ENCODE assay signal across 9 mouse cellular contexts in the genomic region with DNA sequence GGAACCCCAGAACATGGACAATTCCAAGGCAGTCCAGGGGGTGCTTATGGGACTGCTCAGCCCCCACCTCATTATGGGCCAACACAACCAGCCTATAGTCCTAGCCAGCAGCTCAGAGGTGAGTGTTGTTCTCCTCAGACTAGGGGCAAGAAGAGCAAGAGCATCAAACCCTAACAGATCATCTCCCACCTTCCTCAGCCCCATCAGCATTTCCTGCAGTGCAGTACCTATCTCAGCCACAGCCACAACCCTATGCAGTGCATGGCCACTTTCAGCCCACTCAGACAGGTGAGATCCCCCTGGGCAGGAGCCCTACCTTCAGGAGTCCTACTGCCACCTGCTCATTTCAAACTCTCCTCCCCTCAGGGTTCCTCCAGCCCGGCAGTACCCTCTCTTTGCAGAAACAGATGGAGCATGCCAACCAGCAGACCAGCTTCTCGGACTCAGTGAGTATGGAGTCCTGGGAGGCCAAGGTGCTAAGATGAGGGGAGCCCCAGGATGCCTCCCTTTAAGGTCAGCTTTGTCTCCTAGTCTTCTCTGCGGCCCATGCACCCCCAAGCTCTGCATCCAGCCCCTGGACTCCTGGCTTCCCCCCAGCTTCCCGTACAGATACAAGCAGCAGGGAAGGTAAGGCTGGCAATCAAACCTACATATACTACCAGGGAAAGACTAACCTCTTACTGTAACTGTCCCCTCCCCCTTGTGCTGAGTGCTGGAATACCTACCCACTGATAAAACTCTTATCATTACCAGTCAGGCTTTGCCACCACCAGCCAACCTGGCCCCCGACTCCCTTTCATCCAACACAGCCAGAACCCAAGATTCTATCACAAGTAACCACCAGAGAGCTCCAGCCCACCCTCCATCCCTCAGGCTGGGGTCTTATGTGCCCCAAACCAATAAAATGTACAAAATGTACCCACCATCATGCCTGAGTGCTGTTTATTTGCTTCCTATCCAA. TPM values are rescaled to one million over a fixed set of nuclear protein-coding genes. Genes with fewer than 3 reads are reported as not detected.
A peak's percentile ranks its signal among the peaks of the same experiment; 100 is the strongest.
DNase-seq lines count a peak whose midpoint lies in the region; ATAC-seq and TF ChIP-seq lines count a peak whose summit lies in the region.
"Had no signal": no experiment of that assay in that cellular context is flagged by ENCODE, and none has a peak within 500 bp of the region (broad histone marks: within the 10 kb centered on the region; RNA-seq: fewer than 3 reads in every experiment).

No protein-coding gene starts in this region.

- peak overlapping the region; percentile 70 for H3K27ac ChIP-seq in heart, embryonic 11.5 days (ENCODE audit: low read depth, low read length)
- no peak overlapping the region for H3K27ac ChIP-seq in CH12.LX (ENCODE audit: insufficient read depth, low read depth)
- H3K27ac ChIP-seq in embryonic facial prominence, embryonic 14.5 days (replicated peaks; ENCODE audit: low read depth, low read length), result no peak overlapping the region
- no peak overlapping the region for H3K27ac ChIP-seq in thymus, adult 2 months (ENCODE audit: control insufficient read depth, insufficient read depth, low read length)
- H3K27ac ChIP-seq: macrophage had no signal

- TF ChIP-seq RAD21 in CH12.LX (IDR thresholded peaks at IDR 0.05; ENCODE audit: low read depth, low read length), result no peak

- TF ChIP-seq EP300 in CH12.LX (IDR thresholded peaks at IDR 0.05; ENCODE audit: low read length), result no peak

- H3K9me3 ChIP-seq in heart, embryonic 11.5 days (replicated peaks; ENCODE audit: control insufficient read depth, low read length), result no peaks in the 10 kb centered on the region
- no peaks in the 10 kb centered on the region for H3K9me3 ChIP-seq in CH12.LX (replicated peaks; ENCODE audit: low read length)
- no peaks in the 10 kb centered on the region for H3K9me3 ChIP-seq in embryonic facial prominence, embryonic 14.5 days (ENCODE audit: control insufficient read depth, low read length)

- peaks cover 50% of the 10 kb centered on the region for H3K79me2 ChIP-seq in CH12.LX (replicated peaks; ENCODE audit: control insufficient read depth, extremely low read depth, insufficient read depth, poor library complexity, severe bottlenecking)

- DNase-seq in heart, adult 9 months (ENCODE audit: low spot score in 2 of 2), result no peak
- DNase-seq in CH12.LX (ENCODE audit: extremely low read depth) (no peak), liver (peak; percentile 88)
- no peak for DNase-seq in embryonic facial prominence, embryonic 14.5 days (ENCODE audit: low spot score)
- no peak for DNase-seq in thymus, adult 2 months
- DNase-seq in cerebellum, adult 8-10 months, result no peak
- DNase-seq in cerebellum, postnatal 36 days, result no peak

- peak; percentile 55 for TF ChIP-seq POLR2A in CH12.LX (IDR thresholded peaks at IDR 0.05; ENCODE audit: low read depth, low read length)
- TF ChIP-seq POLR2A in thymus, adult 2 months (IDR thresholded peaks at IDR 0.05; ENCODE audit: control insufficient read depth, extremely low read depth, insufficient read depth, low read length, poor library complexity), result no peak

- dilution Hi-C loops in CH12.LX (cut with MboI; ENCODE audit: extremely low pct_ligation_motif_present, extremely low pct_unique_long_range_greater_than_20kb, low sequenced_read_pairs), result no loop called here

- ATAC-seq in heart, embryonic 11.5 days (replicated peaks; ENCODE audit: insufficient number of reproducible peaks, low FRiP score, low TSS enrichment), result no peak
- no peak for ATAC-seq in embryonic facial prominence, embryonic 14.5 days (ENCODE audit: low read depth)

- peak overlapping the region; percentile 90 for H3K4me3 ChIP-seq in heart, embryonic 11.5 days (ENCODE audit: low read depth, low read length)
- H3K4me3 ChIP-seq in CH12.LX (replicated peaks in 1 of 3; ENCODE audit: low read depth in 2 of 3, low read length in 2 of 3, poor library complexity in 1 of 3), result peak overlapping the region in 1 of 3 experiments; percentile 8
- H3K4me3 ChIP-seq in embryonic facial prominence, embryonic 14.5 days (ENCODE audit: low read depth, low read length), result no peak overlapping the region
- no peak overlapping the region for H3K4me3 ChIP-seq in thymus, adult 2 months (ENCODE audit: control insufficient read depth, insufficient read depth, low read length)

- peaks cover 33% of the 10 kb centered on the region for H3K4me1 ChIP-seq in heart, embryonic 11.5 days (ENCODE audit: control insufficient read depth, insufficient read depth, low read length)
- H3K4me1 ChIP-seq in CH12.LX (ENCODE audit: control insufficient read depth in 1 of 2, insufficient read depth in 2 of 2), result peaks cover 21 to 61% of the 10 kb centered on the region in 2 experiments
- peaks cover 8% of the 10 kb centered on the region; the same call in 1 of the 2 replicates for H3K4me1 ChIP-seq in embryonic facial prominence, embryonic 14.5 days (ENCODE audit: control insufficient read depth, insufficient read depth, low read length)
- H3K4me1 ChIP-seq in thymus, adult 2 months (replicated peaks; ENCODE audit: control insufficient read depth, insufficient read depth, low read length), result peaks cover 28% of the 10 kb centered on the region

- in situ Hi-C loops in CH12.LX (cut with MboI; ENCODE audit: low pct_ligation_motif_present, low pct_unique_long_range_greater_than_20kb, low sequenced_read_pairs), result loop anchor here (5.0 kb wide), 1 partner anchor 34 kb away; the partner anchor contains the start of gene Kctd11

- 55% methylated on average over 5 of the region's 5 CpGs for WGBS in heart, embryonic 11.5 days (ENCODE audit: insufficient replicate concordance)
- 67% methylated on average over 5 of the region's 5 CpGs for WGBS in embryonic facial prominence, embryonic 14.5 days
- 87% methylated on average over 5 of the region's 5 CpGs for WGBS in thymus, adult 2 months

- H3K36me3 ChIP-seq in heart, embryonic 11.5 days (ENCODE audit: control insufficient read depth, insufficient read depth, low read length), result peaks cover 37% of the 10 kb centered on the region
- H3K36me3 ChIP-seq in CH12.LX (replicated peaks in 1 of 2; ENCODE audit: control insufficient read depth in 1 of 2, insufficient read depth in 1 of 2, low read length in 1 of 2), result peaks cover 65 to 79% of the 10 kb centered on the region in 2 experiments
- peaks cover 73% of the 10 kb centered on the region for H3K36me3 ChIP-seq in embryonic facial prominence, embryonic 14.5 days (ENCODE audit: control insufficient read depth, insufficient read depth, low read length)
- H3K36me3 ChIP-seq in thymus, adult 2 months (ENCODE audit: control insufficient read depth, insufficient read depth, low read length), result peaks cover 33% of the 10 kb centered on the region

- TF ChIP-seq CTCF in CH12.LX (conservative IDR thresholded peaks at IDR 0.05 in 1 of 2, IDR thresholded peaks at IDR 0.05 in 1 of 2; ENCODE audit: low read depth in 2 of 2, low read length in 2 of 2), result peak in 1 of 2 experiments; percentile 6; a peak in 1 of 4 replicates
- no peak for TF ChIP-seq CTCF in thymus, adult 2 months (IDR thresholded peaks at IDR 0.05; ENCODE audit: borderline replicate concordance, control insufficient read depth, extremely low read depth, insufficient read depth, low read length, poor library complexity)

- H3K27me3 ChIP-seq in heart, embryonic 11.5 days (ENCODE audit: control insufficient read depth, insufficient read depth, low read length), result no peaks in the 10 kb centered on the region
- no peaks in the 10 kb centered on the region for H3K27me3 ChIP-seq in CH12.LX (replicated peaks)
- H3K27me3 ChIP-seq in embryonic facial prominence, embryonic 14.5 days (replicated peaks; ENCODE audit: control insufficient read depth, insufficient read depth, low read length), result no peaks in the 10 kb centered on the region
- H3K27me3 ChIP-seq in thymus, adult 2 months (ENCODE audit: control insufficient read depth, insufficient read depth, low read length), result no peaks in the 10 kb centered on the region

- peak overlapping the region; percentile 99 for H3K4me2 ChIP-seq in heart, embryonic 11.5 days
- no peak overlapping the region for H3K4me2 ChIP-seq in CH12.LX (ENCODE audit: insufficient read depth, low read depth, poor library complexity, severe bottlenecking)
- H3K4me2 ChIP-seq in embryonic facial prominence, embryonic 14.5 days (ENCODE audit: low read depth, low read length), result 0 out of 2 replicates have a peak overlapping the region, but pooled peaks have one; percentile 74

- peak overlapping the region; percentile 46; the same call in 1 of the 2 replicates for H3K9ac ChIP-seq in heart, embryonic 11.5 days (ENCODE audit: low read depth, low read length)
- H3K9ac ChIP-seq in CH12.LX (ENCODE audit: insufficient read depth, low read depth), result no peak overlapping the region
- H3K9ac ChIP-seq in embryonic facial prominence, embryonic 14.5 days (ENCODE audit: low read depth, low read length), result 0 out of 2 replicates have a peak overlapping the region, but pooled peaks have one; percentile 30

RNA-seq across cellular contexts. Expression of gene Gps2, which starts 2.3 kb away (rescaled TPM):
- polyA plus RNA-seq in heart, embryonic 11.5 days (2014; fragmentation: Nextera tagmentation; extraction: Ambion mirVana), result 53.2 and 62.2 TPM in 2 replicates
- total RNA-seq in CH12.LX (2012; rRNA removed) (29.4 and 35.9 TPM in 2 replicates), CH12.LX (2014; rRNA removed) (25.0 and 27.4 TPM in 2 replicates)
- 69.2 and 73.6 TPM in 2 replicates for polyA plus RNA-seq in CH12.LX (2012; ENCODE audit: insufficient read length, low read depth)
- polyA plus RNA-seq in embryonic facial prominence, embryonic 14.5 days (2014; fragmentation: Nextera tagmentation; extraction: Ambion mirVana), result 55.0 and 57.2 TPM in 2 replicates
- 236 and 272 TPM in 2 replicates for polyA plus RNA-seq in thymus, adult 2 months (2012; rRNA removed)

RNA-seq across cellular contexts. Expression of gene Eif5a, which starts 5.8 kb away (rescaled TPM):
- 1,428 and 1,516 TPM in 2 replicates for polyA plus RNA-seq in heart, embryonic 11.5 days (2014; fragmentation: Nextera tagmentation; extraction: Ambion mirVana)
- total RNA-seq in CH12.LX (2012; rRNA removed) (1,419 and 1,651 TPM in 2 replicates), CH12.LX (2014; rRNA removed) (2,535 and 2,729 TPM in 2 replicates)
- 3,314 and 3,421 TPM in 2 replicates for polyA plus RNA-seq in CH12.LX (2012; ENCODE audit: insufficient read length, low read depth)
- polyA plus RNA-seq in embryonic facial prominence, embryonic 14.5 days (2014; fragmentation: Nextera tagmentation; extraction: Ambion mirVana), result 1,503 and 1,606 TPM in 2 replicates
- 618 and 719 TPM in 2 replicates for polyA plus RNA-seq in thymus, adult 2 months (2012; rRNA removed)

RNA-seq across cellular contexts. Expression of gene Neurl4, which starts 15.1 kb away (rescaled TPM):
- polyA plus RNA-seq in heart, embryonic 11.5 days (2014; fragmentation: Nextera tagmentation; extraction: Ambion mirVana), result 9.3 and 10.8 TPM in 2 replicates
- total RNA-seq in CH12.LX (2012; rRNA removed), result 51.0 and 56.1 TPM in 2 replicates
- total RNA-seq in CH12.LX (2014; rRNA removed), result 21.4 and 22.9 TPM in 2 replicates
- 40.1 and 46.2 TPM in 2 replicates for polyA plus RNA-seq in CH12.LX (2012; ENCODE audit: insufficient read length, low read depth)
- 10.1 and 10.3 TPM in 2 replicates for polyA plus RNA-seq in embryonic facial prominence, embryonic 14.5 days (2014; fragmentation: Nextera tagmentation; extraction: Ambion mirVana)
- 85.3 and 90.7 TPM in 2 replicates for polyA plus RNA-seq in thymus, adult 2 months (2012; rRNA removed)

RNA-seq across cellular contexts. Expression of gene 2810408A11Rik, which starts 15.2 kb away (rescaled TPM):
- polyA plus RNA-seq in heart, embryonic 11.5 days (2014; fragmentation: Nextera tagmentation; extraction: Ambion mirVana), result 5.3 and 5.8 TPM in 2 replicates
- total RNA-seq in CH12.LX (2012; rRNA removed), result 0.34 and 0.59 TPM in 2 replicates
- total RNA-seq in CH12.LX (2014; rRNA removed), result 0.35 and 0.86 TPM in 2 replicates
- 0.33 and 0.41 TPM in 2 replicates for polyA plus RNA-seq in CH12.LX (2012; ENCODE audit: insufficient read length, low read depth)
- 5.7 and 8.3 TPM in 2 replicates for polyA plus RNA-seq in embryonic facial prominence, embryonic 14.5 days (2014; fragmentation: Nextera tagmentation; extraction: Ambion mirVana)
- 7.1 and 10.2 TPM in 2 replicates for polyA plus RNA-seq in thymus, adult 2 months (2012; rRNA removed)
- polyA plus RNA-seq: macrophage had no signal

RNA-seq across cellular contexts. Expression of gene Ybx2, which starts 19.6 kb away (rescaled TPM):
- 1.5 and 4.3 TPM in 2 replicates for polyA plus RNA-seq in heart, embryonic 11.5 days (2014; fragmentation: Nextera tagmentation; extraction: Ambion mirVana)
- total RNA-seq in CH12.LX (2012; rRNA removed), result 0.25 TPM in 1 of 2 replicates, not detected in the other
- not detected in 2 replicates for total RNA-seq in CH12.LX (2014; rRNA removed)
- 0.39 TPM in 1 of 2 replicates, not detected in the other for polyA plus RNA-seq in CH12.LX (2012; ENCODE audit: insufficient read length, low read depth)
- polyA plus RNA-seq in embryonic facial prominence, embryonic 14.5 days (2014; fragmentation: Nextera tagmentation; extraction: Ambion mirVana), result 2.9 and 4.2 TPM in 2 replicates
- polyA plus RNA-seq in thymus, adult 2 months (2012; rRNA removed), result 20.0 and 49.6 TPM in 2 replicates
- polyA plus RNA-seq: macrophage had no signal
